Mouse (Mus musculus) embryo, embryonic 9.5 days (tissue): ENCODE results near the gene Perm1.

ENCODE experiments used
- DNase-seq: peaks from one replicate; pipeline ENCODE4 v3.0.0-alpha.2; 2017; ENCODE audit errors: extremely low spot score

Gene Perm1

DNA sequence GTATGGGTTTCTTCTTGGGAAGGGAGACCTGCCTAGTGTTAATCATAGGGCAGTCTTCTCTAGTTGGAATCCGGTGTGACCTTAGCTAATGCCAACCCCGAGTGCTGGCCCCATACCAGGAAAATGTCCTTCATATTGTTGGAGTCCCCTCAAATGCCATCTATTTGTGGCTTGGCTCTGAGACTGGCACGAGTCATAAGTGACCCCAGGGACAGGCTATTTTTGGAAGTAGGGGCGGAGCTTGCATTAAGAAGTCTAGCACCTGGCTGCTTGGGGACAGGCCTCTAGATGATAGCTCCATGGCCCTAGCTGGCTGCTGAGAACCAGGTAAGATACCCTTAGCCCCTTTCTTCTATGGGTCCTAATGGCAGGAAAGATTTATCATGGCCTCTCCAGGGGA is at the start of gene Perm1:
Gene Perm1 (plus strand): TSS at position 220 of the 400 bp plus-strand sequence.
- no peak for DNase-seq

DNA sequence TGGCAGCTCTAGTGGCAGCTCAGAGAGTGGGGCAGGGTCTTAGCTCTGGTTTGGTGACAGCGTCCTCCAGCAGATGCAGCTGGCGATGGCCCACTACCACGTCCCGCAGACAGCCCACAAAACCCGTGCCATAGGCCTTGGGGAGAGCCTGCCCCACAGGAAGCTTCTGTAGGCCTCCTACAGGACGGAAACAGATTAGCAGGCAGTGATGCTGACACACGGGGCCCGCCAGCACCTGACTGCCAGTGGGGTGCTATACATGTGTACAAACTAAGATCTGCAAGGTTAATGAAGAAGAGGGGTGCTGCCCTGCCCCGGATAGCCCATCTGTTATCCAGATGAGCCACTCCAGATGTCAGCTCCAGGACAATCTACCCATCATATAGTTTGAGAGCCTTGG is 49.2 kb upstream of the Perm1 start:
- DNase-seq, result no peak

DNA sequence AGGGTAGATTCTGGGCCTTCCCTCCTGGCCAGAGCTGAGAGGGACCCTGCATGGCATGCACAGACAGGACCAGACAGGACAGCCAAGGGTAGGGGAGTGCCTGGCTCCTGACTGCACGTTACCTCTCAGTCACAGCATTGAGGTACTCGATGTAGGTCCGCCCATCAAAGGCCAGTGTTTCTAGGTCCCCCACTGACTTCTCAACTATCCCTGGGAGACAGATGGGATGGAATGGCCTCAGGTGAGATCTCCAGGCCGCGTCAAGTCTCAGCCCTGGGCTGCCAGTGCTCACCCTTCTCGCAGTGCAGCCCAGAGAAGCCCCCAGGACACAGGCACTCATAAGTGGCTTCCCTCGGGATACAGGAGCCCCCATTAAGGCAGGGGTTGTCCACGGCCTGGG is 47.1 kb upstream of the Perm1 start:
- DNase-seq, result no peak

DNA sequence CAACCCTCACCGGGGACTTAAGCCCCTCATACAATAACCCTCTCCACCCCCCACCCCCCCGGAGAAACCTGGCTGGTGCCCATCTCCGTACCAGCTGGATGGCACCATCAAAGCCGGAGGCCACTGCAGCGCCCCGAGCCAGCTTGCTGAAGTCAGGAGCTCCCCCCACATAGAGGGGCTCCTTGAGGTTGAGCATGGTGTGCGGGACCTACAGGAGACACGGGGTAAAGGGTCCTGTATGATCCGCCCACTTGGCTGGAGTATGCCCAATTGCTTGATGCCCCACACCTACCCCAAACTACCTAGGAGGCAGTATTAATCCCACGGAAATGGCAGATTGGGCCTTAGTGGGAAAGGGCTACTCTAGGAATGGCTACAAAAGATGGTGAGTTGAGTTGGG is 46.5 kb upstream of the Perm1 start:
- no peak for DNase-seq

DNA sequence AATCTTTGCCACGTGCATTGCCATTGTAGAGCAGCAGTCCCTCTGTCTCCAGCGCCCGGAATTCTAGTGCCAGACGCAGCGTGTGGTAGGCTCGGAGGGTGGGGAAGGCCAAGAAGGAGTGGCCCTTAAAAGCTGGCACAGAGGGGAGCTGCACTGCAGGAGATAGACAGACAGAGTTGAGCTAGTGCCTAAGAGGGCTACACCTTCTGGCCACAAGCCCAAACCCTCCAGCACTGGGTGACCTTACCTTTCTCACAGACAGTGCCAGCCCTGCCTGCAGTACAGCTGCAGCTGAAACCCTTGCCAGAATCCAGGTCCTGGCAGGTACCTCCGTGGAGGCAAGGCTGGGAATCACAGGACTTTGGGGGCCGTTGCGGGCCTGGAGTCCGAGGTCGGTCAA is 43.8 kb upstream of the Perm1 start:
- no peak for DNase-seq

DNA sequence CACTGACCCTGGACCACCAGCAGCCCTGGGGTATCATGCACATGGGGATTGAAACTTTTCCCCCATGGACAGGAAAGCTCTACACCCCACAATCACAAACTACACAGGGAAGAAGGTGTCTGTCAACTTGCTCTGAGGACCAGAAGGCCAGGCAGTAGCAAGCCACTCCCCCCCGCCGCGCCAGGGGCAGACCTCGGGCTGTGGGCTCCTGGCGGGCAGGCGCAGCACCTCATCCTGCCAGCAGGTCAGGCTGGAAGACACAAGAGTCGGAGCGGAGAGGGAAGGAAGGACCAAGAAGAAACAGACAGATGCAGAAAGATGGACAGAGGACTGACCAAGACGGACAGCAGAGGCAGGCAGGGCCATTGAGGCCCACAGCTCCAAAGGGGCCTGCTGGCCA is 38.0 kb upstream of the Perm1 start:
- DNase-seq, result no peak

DNA sequence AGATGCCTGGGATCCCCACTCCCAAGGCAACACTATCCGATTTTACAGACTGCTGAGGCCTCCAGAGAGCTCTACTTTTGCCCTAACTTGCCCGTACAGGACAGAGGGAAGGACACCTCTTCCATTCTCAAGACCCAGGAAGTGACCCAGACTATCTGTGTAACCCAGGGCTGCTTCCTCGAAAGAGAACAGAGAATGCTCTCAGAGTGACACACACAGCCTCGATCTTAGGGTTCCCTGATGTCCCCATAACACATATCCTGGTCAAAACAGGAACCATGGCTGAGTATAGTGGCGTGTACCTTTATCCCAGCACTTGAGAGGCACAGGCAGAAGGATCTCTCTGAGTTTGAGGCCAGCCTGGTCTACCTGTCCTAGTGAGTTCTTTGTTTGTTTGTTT is 31.9 kb upstream of the Perm1 start:
- DNase-seq, result no peak

DNA sequence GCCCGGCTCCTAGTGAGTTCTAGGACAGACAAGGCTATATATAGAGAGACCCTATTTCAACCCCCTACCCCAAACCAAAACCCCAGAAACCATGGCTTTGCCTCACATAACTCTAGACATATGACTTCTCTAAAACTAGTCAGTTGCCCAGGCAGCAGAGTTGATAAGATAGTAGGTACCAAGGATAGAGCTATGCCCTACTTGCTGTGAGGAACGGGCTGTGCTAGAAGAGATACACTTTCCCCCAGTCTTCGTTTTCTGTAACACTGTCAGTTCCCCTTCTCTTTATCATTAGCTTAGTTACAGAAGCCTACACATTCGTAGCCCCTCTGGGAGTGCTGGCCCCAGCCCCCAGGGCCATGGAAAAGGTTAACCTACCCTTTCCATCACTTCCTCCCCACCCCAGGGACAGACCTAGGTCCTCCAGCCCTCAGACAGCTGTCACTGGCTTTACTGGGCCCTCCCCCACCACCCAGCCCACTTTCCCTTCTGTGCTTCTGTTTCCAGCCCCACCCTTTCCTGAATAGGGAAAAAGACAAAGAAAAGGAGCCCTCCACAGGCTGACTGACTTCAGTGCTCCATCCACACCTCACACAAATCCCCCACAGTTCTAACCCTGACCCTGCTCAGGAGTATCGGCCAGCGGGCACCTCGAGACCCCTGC is 31.2 kb upstream of the Perm1 start:
- DNase-seq, result no peak

DNA sequence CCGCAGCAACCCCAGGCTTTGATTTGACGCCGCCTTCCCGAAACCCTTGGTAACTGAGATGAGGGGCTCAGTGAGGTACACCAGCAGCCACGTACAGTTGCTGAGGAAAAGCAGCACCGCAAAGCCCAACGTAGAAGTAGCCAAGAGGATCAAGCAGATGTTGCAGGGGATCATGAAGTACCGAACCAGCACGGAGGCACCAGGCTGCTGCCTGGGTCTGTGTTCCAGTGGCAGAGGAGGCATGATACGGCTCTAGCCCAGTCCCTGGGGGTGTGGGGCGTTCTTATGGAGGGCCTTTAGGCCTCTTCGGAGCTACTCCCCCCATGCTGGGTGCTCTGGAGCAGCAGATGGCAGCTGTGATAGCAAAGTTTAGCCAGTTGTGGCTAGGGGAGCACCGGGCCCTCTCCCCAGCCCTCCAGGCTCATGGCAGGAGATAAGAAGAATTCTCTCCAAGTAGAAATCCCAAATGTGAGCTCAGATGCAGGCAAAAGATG is 30.2 kb upstream of the Perm1 start:
- DNase-seq, result no peak

DNA sequence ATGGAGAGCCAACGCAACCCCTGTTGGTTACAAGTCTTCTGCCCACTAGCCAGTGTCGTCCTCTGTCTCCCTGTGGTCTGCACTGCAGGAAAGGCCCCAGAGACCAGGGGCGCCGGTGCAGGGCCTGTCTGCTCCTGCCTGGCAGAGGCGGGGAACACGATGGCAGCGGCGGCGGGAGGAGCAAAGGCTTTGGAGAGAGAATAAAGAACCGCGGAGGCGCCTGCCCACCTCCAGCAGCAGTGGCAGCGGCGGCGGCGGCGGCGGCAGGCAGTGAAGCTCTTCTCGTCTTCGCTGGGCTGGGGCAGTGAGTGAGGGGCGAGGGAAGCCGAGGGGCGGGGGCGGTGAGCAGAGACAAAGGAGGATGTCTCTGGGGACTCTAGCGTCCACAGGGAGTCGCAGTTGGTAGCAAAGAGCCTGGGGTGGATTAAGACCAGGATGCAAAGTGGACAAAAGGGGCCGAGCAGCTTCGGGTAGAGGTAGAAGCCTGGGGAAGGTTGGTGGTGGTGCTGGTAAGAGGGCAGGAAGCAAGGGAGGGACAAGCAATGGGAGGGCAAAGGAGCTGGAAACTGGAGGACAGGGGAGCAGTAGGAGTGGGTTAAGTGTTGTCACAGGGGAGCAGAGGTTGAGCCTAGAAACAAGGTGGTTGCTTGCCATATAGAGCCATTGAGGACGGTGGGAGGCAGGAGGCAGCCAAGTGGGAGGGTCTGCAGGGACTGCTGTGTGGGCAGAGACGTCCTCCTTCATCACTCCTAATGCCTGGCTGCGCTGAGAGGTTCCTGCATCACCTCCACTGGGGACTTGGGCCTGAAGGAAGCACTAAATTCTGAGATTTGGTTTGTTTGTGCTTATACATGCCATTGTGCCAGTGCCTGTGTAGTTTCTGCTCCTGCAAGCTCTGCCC is 29.5 kb upstream of the Perm1 start:
- peak; percentile 72 for DNase-seq

DNA sequence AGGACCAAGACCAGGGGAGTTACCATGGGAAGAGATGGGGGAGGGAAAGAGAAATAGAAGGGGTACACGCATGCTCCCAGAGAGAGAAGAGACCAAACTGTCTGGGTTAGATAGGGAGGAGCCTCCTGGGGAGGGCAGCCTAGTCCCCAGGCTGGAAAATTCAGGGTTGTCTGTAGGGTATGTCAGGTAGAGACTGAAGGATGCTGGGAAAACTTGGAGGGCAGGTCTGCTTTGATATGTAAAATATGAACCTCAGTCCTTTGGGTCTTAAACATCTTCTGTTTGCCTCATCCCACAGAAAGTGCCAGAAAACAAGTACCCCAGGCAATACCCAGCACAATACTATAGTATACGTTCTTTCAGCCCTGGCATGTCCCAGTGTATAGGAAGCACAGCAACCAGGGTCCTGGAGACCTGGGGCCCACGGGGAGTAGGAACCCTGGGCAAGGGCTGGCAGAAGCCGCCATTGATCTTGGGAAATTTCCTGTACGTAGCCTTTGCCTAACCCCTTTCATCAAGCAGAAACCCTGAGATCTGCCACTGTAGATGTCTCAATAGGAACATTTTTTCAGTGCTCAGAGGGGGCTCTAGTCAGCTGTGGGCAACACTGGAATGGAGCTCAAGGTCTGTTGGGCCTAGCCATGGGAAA is 27.4 kb upstream of the Perm1 start:
- DNase-seq, result no peak

DNA sequence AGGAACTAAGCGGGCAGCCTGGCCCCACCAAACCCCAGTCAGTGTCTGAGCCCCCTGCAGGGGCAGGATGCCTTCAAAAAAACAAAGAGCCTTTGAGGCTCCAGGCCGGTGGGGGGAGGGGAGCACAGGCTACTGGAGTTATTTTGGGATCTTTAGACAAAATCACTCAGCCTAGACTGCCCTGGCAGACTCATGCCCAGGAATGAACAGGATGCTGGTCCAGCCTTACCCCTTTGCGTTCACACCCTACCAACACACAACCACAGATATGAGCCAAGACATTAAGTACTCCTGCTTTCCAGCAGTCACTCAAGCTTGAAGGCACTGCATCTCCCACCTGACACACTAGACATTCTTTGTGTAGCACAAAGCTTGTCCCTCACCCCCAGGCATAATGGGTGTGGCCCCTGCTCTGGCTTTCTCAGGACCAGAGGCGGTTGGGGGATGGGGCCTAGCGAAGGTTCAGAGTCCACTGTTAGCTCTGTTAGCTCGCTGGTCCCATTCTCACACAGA is 26.8 kb upstream of the Perm1 start:
- peak; percentile 65 for DNase-seq

DNA sequence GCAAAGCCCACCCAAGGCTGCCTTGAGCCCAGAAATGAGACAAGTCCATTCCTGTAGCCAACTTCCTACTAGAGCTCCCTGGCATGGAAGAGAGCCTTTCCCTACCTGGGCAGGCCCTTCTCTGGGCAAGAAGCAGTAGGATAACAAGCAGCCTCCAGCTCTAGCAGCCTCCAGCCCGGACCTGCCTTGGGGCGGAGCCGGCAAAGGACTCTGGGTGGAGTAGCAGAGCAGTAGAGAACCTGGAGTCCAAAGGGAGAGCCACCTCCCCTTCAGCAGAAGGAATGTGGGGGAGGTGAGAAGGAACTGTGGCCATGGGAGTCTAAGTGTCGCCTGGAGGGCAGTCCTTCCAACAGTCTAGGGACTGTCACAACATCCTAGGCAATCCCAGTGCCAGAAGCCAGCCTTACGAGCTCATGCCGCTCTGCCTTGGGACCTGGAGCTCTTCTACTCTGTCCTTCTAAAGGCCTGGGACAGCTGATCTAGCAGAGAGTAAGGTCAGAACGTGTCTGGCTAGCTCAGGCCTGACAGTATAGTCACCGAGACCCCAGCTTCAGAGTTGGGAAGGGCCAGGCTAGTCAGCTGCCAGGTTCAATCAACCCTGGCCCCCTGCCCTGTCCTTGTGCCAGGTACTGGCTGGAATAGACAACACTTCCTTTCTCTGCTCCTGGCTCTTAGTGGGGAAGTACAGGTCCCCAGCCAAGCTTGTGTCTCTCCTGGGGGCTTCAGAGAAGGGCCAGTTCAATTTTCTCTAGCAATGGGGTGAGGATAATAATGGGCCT is 23.1 kb upstream of the Perm1 start:
- no peak for DNase-seq

DNA sequence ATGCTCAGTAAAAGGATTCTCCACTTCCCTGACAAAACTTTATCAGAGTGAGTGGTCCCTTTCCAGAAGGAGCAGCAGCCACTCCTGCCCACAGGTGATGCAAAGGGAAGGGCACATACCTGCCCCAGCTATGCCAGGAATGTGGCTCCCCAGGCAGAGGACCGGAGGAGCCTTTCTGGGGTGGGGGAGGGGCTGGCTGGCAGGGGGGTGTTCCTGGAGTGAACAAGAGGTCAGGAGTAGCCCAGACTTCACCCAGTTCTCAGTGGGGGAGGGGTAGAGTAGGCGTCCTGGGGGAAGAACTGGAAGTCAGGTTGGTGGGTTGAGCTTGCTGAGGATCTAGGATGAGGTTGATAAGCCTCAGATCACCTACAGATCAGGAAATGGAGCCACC is 22.5 kb upstream of the Perm1 start:
- peak; percentile 48 for DNase-seq

DNA sequence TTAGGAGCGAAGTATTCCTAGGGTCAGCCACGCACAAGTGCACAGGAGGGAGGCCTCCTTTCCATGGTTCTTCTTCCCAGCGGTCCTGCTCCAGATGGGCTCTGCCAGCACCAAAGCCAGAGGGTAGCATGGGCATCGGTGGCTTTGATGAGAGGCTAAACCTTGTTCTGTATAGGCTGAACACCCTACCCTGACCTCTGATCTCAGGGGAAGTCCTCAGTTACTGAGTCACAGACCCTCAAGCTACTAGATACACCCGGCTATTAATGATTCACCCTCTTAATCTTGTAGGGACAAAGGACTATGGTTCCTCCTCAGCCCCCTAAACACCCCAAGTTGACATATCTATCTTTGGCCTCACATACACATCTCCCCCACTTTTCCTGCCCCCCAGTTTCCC is 21.8 kb upstream of the Perm1 start:
- no peak for DNase-seq

DNA sequence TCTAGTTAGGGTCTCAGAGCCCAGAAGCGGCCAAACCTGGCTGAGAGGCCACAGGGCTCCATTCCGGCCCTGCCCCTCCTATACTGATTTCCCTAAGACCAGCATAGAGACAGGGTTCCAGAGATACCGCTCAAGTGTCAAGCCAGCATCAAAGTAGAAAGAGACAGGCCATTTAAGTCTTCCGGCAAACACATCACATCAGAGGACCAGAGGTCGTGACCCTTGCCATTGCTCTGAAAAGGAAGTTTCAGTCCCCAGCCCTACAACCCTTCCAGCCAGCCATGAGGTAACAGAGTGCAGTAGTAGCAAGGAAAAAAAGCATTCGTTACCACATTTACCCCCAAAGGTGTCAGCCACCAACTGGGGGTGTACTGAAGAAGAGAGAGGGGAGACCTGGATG is 21.3 kb upstream of the Perm1 start:
- DNase-seq, result peak; percentile 60

DNA sequence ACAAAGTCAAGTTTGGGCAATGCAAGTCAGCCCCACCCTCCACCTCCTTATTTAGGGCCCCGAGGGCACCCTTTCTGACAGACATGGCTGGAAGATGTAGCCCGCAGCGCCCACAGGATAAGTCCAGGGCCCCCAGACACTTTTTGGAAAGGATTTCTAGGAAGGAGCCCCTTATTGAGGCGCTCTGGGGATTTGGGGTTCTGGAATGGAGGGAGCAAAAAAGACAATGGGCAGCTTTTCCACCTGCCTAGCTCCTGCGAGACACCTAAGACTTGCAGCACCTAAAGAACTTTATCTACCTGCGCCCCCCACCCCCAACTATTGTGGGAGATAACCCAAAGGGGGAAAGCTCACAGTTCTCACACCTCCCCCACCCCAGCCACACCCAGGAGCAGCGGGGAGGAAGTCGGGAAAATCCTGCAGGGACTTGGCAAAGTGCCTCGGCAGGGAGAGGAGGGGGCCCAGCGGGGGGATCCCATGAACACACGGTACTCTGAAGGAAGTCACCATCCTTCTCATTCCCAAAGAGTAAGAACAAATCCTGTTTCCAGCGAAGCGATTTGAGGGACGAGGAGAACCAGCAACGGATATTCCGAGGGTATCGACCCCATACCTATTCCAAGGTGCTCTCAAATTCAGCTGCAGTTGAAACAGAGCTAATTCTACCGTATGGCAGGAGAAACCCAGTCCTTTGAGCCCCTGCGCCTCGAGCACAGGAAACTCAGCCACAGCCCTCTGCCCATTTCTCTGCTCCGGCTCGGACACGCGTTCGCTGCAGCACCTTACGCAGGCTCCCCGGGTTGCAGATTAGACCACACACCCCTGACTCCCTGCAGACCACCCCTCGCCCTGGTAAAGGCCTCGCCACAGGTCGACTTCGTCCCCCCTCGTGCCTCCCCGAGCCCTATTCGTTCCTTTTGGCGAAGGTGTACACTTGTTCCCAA is 19.5 kb upstream of the Perm1 start:
- peak; percentile 57 for DNase-seq

DNA sequence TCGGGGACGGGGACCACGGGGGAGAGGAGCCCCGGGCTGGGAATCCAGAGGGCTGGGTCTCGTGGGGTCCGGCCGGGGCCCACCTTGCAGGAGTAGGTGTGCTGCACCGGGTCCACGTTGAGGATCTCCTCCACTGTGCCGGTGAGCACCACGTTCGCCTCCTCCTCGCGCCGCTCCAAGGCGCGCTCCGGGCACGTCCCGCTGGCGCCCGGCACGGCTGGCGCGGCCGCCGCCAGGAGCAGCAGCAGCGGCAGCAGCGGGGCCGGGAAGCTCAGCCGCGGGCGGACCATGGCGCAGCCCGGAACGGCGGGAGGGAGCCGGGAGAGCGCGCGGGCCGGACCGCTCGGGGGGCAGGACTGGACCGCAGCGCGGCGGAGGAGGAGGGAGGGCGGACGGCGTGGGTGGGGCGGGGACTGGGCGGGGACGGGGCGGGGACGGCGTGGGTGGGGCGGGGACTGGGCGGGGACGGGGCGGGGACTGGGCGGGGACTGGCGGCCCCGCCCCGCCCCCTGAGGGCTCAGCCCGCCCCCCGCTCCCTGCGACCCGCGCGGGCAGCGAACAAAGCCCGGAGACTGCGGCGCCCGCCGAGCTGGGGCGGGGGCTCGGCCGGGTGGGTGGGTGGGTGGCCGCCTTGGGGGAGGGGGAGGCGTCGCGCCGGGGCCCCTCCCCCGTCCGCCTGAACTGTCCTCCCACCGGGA is 18.4 kb upstream of the Perm1 start, which contains the start of gene Agrn:
Gene Agrn (minus strand): TSS at position 358 of the 698 bp plus-strand sequence.
- DNase-seq, result no peak

DNA sequence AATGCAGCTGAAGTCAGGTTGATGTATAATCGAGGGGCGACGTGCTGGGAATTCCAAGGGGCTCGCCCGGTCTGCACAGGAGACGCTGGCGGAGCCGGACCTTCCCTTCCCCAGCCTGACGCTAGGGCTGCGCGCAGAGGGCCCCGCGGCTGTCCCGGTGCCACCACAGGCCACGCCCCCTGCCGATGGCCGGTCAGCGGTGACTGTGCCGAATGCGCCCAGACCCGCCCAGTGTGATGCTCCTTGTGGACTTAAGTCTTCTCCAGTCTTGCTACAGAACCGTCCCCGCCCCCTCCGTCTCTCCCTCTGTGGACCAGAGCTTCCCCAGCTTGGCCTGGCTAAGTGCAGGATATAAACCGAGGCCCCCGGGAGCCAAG is 17.9 kb upstream of the Perm1 start:
- peak; percentile 96 for DNase-seq
